Mouse (Mus musculus) large intestine, adult 2 months (tissue): ENCODE measurements at regions not wholly inside any gene's neighbourhood (a gene's known extent, or its start where the extent isn't known, plus 50 kb on each side); places are given as distances from the start of the nearest gene placed in this dataset.
"Not testable (repeated sequence)": the region's sequence is repeated elsewhere in the genome, so short reads cannot be mapped to it uniquely, and the experiment has no call there.

Experiments used
- DNase-seq: peaks from one replicate; pipeline ENCODE4 v3.0.0-alpha.2; 2012; ENCODE audit warnings: low read depth, low spot score
- WGBS: fragments of 180-500 bp; shearing (Covaris S2); methylation state at CpG from one replicate; pipeline ENCODE4 v1.1.7; 2018; 5-methylcytosine and 5-hydroxymethylcytosine counted together

DNA sequence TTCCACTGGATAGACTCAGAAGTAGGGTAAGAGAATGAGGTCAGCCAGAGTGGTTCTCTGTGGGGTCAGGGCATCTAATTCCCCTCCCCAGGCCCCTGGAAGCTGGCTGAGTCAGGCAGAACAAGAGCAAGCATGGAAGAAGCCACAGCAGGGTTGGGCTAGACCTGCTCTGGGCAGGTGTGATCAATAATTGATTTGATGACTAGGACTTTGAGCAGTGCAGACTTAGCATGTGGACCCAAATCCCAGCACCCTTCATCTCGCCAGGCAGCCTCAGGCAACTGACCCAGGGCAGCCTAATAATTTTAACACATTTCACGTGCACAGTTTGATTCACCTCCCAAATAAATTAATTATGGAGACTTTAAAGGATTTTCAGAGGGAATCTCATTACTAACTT, 67.2 kb downstream of the Qdpr start:
- no peak for DNase-seq
- 71% methylated on average over 2 of the region's 2 CpGs for WGBS

DNA sequence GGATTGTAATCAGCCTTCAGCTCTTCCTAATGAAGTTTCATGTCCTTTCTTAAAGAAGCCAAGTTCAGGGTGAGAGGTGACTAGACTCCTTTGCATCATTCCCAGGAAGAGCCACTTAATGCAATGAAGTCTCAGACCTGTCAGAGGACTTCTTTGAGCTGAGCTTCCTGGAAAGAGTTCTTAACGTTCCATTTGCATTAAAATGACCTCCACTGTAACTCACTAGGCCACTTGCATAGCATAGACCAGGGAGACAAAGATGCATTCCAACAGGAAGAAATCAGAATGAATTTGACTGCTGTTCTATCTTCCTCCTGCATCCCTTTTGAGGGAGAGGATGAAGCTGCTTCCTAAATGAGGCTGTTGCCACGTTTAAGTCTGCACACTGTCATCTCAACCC, 71.5 kb downstream of the Qdpr start:
- DNase-seq: no peak
- WGBS: 20% methylated on average over 2 of the region's 2 CpGs

DNA sequence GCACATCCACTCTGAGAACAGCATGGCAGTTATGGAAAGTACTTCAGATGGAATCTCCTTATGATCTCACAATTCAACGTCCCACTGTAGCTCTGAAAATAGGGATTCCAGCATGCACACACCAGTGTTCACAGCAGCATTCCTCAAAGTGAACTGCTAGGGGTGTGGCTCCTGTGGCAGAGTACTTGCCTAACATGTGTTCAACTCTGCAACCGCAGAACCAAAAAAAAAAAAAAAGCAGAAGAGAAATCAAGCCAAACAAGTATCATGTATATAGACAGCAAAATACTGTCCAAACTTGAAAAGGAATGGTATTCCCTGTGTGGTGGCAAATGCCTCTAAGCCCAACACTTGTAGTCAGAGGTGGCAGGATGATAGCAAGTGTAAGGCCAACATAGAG, 77.0 kb downstream of the Qdpr start:
- 59% methylated on average over 2 of the region's 2 CpGs for WGBS
- DNase-seq: no peak

DNA sequence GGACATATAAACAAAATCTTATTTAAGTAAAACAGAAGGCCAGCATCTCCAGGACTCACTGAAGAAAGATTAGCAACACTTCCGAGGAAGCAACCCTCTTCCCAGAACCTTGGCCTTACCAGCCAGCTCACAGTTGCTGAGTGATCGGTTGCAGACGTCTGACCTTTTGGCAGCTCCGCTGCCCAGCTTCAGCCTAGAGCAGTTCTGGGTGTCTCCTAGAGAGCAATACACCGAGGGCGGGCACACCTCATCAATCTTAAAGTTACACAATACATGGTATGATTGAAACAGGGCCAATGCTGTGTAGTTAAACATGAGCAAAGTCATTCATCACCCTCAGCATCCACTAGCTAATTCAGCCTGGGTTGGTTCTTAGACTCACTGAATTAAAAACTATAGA, 81.6 kb downstream of the Qdpr start:
- no peak for DNase-seq
- 54% methylated on average over 6 of the region's 6 CpGs for WGBS

DNA sequence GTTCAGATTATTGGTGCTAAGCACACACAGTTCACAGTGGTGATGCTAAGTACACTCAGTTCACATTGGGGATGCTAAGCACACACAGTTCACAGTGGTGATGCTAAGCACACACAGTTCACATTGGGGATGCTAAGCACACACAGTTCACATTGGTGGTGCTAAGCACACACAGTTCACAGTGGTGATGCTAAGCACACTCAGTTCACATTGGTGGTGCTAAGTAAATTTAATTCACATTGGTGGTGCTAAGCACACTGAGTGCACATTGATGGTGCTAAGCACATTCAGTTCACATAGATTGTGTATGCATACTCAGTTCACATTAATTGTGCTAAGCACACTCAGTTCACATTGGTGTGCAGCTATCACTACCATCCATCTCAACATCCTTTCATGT, 89.8 kb downstream of the Qdpr start:
- DNase-seq: no peak

DNA sequence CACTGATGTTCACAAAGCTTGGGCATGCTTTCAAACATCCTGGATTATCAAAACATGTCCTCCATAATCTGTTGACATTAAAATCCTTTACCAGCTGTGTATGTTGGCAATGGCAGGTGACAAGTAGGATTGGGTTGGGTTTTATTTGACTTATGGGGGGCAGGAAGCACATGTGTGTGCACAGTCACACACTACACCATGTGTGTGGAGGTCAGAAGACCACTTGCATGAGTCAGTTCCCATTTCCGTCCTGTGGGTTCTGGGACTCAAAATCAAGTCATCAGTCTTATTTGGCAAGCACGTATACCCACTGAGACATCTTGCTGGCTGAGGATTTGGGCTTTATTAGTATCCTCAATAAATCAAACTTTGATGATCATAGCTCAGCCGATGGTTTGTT, 109.6 kb downstream of the Qdpr start:
- 64% methylated on average over 3 of the region's 3 CpGs for WGBS
- DNase-seq: no peak

DNA sequence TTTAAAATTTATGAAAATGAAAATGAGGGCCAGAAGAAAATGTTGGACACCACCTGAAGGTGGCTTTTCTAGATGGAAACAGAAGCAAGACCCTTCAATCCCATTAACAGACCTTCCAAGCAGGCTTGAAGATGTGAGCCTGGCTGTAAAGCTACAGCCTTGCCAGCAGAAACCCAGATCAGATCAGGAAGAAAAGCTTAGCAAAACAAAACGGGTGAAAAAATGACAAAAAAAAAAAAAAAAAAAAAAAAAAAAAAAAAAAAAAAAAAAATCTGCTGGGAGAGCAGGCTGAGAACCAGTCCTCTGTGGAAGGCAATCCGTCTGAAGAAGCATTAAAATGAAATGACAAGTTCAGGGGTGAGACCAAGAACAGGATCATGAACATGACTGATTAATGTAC, 113.2 kb downstream of the Qdpr start:
- WGBS: 65% methylated on average over 2 of the region's 2 CpGs
- DNase-seq: no peak

DNA sequence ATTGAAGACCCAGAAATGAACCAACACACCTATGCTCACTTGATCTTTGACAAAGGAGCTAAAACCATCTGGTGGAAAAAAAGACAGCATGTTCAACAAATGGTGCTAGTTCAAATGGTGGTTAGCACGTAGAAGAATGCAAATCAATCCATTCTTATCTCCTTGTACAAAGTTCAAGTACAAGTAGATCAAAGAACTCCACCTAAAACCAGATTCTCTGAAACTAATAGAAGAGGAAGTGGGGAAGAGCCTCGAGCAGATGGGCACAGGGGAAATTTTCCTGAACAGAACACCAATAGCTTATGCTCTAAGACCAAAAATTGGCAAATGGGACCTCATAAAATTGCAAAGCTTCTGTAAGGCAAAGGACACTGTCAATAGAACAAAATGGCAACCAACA, 125.6 kb downstream of the Qdpr start:
- WGBS: 17% methylated on average over 2 of the region's 2 CpGs
- DNase-seq: not testable (repeated sequence)

DNA sequence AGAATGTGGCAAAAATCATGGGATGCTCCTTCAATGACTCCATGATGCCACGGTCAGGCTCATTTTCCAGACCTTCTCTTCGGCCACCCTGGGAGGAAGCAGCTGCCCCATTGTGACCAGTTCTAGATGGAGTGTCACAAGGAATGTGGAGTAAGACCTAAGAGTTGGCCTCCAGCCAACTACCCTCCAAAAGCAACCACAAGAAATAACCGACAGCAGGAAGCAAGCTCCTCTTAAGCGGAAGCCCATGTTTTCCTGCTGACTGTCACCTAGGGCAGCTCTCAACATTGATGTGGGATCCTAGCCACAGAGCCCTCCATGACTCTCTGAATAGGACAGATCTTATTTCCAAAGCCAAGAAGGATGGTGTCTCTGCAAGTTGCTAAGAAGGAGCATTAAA, 126.5 kb downstream of the Qdpr start:
- WGBS: 74% methylated on average over 4 of the region's 4 CpGs
- DNase-seq: no peak

DNA sequence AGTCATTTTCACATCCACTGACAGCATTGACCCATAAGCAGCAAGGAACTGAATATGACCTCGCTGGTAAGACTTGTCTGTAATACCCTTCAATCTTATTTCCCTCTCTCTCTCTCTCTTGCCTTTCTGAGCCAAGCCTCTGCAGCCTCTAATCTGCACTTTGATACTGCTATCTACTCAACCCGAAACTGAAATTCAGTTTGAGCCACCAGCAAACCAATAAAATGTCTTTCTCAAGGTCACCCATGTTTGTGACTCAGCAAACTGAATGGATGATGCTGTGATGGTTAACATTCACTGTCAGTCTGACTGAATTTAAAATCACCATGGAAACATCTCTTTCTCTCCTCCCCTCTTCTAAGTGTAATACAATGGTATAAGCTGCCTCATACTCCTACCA, 132.0 kb downstream of the Qdpr start:
- WGBS: 33% methylated on average over 2 of the region's 2 CpGs

DNA sequence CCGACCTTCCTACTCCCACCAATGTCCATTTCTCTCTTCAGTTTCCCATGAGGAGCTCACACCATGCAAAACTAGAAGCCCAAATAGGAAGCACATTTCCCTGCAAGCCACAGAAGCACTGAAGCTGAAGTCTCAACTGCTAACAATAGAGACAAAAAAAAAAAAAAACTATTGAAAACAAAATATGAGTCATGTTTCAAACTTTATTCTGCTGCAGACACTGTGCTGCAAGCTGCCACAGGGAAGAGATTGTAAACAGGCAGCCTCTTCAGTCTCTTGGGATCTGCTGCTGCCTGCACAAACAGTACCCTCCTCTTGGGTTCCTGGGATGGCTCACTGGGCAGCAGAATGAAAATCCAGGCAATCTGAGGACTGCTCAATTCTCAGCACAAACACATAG, 148.9 kb downstream of the Qdpr start:
- no peak for DNase-seq
- 81% methylated on average over 1 of the region's 1 CpGs for WGBS

More for the DNA sequence above, 132.0 kb downstream of the Qdpr start:
- no peak for DNase-seq

DNA sequence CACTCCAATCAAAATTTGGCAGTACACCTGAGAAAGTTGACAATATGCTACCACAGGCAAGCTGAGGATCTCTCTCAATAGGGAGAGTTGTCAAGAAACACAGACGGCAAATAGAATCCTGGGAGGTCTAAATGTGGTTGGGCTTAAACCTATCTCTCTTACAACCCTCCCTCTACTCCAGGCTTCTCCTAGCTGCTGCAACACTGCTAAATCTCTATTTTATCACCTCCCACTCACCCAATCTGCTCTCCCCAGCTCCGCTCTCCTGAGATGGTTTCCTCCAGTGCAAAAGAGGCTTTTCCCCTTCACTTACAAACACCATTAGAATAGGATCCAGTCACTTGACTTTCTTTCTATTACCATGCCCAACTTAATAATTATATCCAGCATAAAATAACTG, 151.2 kb downstream of the Qdpr start:
- no peak for DNase-seq
- WGBS: 60% methylated on average over 2 of the region's 2 CpGs

DNA sequence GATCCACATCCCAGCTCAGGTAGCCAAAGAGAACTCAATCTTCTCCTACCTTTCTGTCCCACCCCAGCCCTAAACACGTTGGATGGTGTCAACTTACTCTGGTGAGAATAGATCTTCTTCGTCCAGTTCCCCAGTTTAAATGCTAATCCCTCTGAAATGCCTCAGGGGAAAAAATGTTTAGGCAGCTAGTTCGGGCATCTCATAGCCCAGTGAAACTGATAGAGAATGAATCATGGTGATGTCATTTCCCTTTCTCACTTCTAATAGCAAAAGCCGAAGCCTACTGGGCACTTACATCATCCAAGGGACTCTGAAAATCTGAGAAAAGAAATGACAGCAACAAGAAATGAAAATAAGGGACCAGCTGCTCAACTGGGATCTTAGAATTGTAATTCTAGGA, 154.9 kb downstream of the Qdpr start:
- DNase-seq: no peak
- 57% methylated on average over 4 of the region's 4 CpGs for WGBS

DNA sequence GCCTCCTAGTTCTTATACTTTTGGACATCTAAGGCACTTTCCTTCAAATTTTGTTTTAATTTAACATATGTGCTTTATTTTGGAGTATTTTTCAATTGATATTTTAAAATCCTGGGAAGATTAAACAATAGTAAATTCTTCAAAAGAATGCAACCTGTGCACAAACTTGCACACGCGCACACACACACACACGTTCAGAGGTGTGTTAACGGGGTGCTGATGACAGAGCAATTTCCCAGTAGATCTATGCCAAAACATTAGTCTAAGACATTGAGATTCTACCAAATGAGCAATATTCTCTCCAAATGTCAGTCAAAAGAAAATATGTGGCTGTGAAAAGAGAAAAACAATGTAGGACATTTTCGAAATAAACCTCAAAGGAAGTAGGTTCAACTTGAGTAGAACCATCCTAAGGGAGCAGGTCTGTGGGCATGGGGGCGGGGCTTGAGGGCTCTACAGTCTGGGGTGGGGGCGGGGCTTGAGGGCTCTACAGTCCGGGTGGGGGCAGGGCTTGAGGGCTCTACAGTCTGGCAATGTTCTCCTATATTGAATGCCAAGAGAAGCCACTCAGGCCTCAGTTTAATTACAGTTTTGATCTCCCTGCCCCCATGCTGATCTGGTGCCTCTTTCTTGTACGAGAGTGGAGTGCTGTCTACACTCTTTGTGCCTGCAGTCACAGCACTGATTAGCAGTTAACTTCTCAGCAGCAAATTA, 157.0 kb downstream of the Qdpr start:
- 69% methylated on average over 9 of the region's 9 CpGs for WGBS
- no peak for DNase-seq

DNA sequence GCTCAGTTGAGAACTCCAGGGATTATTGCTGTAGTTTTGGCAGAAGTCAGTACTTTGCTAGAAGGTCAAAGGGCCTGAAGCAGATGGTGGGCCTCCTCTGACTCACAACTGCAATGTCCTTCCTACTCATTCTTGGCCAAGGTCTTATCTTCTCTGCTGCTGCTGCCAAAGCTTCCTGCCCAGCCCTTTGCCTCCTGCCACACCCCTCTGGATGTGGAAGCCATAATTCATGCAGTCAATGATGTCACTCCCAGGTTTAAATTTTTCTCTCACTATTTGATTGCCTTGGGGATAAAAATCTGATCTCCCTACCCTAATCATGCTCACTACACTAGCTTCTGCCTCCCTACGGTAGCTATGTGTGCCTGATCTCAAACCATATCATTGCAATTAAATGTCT, 157.7 kb downstream of the Qdpr start:
- DNase-seq: peak; percentile 27
- WGBS: 11% methylated on average over 1 of the region's 1 CpGs

DNA sequence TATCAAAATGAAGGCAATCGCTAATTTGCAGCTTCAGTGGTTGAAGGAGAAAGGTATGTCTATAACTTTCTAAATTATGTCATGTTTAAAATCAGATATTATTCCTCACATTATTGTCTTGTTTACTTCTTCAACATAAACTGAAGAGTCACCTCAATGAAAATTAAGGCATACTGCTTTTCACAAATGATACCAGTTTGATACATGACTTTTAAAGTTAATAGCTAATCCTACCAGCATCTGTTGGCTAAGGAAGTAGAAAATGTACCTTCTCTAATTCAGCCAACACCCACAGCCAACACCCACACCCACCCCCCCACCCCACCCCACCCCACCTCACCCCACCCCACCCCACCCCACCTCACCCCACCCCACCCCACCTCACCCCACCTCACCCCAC, 158.3 kb downstream of the Qdpr start:
- no peak for DNase-seq
- 98% methylated on average over 1 of the region's 1 CpGs for WGBS

DNA sequence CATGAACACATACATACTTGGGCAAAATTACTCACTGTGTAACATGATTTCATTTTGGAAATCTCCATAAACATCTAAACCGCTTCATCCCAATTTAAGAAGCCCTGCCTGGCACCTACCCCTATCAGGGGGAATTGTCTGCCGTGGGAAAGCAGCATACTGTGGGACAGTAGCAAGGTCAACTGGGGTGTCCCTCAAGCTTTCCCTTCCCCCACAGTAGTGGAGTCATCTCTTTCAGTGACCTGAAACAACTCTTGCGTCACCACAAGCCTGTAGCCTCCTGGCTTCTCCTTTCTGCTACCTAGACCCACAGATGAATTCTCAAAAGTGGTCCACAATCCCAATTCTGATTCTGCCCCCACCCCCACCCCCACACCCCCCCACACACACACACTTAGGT, 158.8 kb downstream of the Qdpr start:
- no peak for DNase-seq
- 90% methylated on average over 3 of the region's 3 CpGs for WGBS

DNA sequence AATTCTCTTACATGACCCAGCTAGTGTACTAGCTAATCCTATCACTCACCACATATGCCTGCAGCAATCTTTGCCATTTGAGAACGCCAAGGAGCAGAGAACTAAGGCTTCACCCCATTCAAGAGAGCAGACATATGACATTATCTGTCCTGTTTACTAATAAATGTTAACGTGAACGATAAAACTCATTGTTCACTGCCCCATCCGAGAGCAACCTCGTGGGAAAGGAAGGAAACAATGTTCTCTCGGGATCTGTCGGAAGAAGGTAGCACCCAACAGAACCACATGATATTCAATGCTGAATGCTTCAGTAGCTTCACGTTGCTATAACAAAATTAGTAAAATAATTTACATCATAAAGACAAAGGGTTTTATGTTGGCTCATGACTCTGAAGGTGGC, 163.6 kb downstream of the Qdpr start:
- DNase-seq: no peak
- 86% methylated on average over 8 of the region's 8 CpGs for WGBS

DNA sequence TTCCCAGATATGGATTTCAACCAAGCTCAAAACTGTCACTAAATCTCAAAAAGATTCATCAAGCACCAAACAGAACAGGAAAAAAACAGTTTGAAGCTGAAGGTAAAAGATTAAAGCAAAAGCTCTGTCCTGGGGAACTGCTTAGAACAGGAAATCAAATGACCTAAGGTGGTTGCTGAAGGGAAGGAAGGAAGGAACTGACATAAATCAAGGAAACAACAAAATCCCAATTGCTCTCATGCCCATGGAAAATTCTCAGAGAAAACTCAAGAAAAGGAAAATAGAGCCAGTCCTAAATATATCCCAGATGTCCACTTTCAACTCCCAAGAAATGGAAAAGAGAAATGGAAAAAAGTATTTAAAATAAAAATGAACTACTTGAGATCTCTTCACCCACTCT, 165.4 kb downstream of the Qdpr start:
- no peak for DNase-seq

DNA sequence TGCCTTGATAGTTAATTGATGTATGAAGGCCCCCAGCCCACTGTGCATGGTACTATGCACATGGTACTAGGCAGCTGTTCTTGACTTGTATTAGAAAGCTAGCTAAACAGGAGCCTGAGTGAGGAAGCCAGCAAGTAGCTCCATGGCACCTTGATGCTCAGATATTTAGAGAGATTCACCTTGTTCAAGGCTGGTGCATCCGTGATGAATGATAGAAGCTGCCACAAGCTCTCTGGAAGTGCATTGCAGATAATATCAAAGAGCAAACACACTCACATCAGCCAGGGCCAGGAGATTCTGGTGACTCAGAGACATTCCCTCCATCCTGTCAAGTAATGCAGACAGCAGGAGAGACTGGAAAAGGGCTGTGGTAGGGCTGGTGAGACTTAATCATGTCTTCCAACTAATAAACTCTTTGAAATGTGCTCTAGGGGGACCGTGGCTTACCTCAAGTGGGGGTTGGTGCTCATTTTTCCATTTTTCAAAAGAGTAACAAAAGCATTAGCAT, 166.1 kb downstream of the Qdpr start:
- 44% methylated on average over 2 of the region's 2 CpGs for WGBS
- no peak for DNase-seq

DNA sequence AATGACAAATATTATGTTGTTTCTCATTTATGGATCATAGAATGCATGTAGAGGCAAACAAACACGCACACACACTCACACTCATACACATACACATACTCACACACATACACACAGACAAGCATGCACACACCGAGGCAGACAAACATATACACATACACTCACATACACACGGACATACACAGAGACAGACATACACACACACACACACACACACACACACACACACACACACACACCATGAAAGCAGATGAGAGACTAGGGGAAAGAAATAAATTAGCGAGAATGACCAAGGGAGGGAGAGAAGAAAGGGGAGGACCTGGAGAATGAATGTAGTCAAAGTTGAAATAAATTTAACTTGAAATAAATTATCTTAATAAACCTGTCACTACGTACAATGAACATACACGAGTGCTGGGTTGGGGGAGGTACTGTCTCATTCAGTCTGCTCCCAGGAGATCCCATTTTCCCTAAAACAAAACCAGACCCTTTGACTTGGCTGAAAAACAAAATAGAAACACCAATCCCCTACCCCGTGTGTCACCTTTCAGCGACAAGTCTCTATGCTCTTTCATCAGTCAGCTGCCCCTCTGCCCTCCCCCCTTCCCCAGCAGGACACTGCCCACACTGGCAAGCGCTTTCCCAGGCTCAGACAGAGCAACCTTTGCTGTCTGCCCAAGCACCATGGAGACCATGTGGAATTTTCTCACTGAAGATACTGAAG, 167.7 kb downstream of the Qdpr start:
- WGBS: 53% methylated on average over 9 of the region's 9 CpGs
- no peak for DNase-seq

DNA sequence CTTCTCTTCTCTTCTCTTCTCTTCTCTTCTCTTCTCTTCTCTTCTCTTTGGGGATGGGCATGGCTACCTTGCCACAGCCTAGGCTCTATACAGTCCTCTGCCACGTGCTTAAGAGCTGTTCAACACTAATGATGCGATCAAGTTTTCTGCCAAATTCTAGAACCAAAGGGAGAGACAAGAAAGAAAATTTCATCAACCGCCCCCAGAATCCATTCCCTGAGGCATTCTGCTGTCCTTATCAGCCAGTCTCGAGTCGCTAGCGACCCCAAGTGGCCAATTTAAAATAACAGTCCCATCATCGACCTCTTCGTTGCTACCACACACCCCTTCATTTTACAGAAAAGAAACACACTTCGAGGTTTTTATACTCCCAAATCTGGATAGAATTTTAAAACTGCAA, 171.5 kb downstream of the Qdpr start:
- WGBS: 2% methylated on average over 9 of the region's 9 CpGs
- peak; percentile 33 for DNase-seq
